Mouse (Mus musculus): ENCODE measurements around the gene Smco1.

GRCm38 (mm10) chr16:32280211-32280610 lies 8.9 kb downstream of the Smco1 start:
- no peak for TF ChIP-seq GATA1 (IDR thresholded peaks at IDR 0.05; ENCODE audit: low read length)
- TF ChIP-seq TAL1 (IDR thresholded peaks at IDR 0.05; ENCODE audit: low read length) = no peak
